Mouse (Mus musculus) kidney, adult 9 months (tissue): ENCODE results near the gene Med24.

Experiments used
- DNase-seq: peaks from one replicate; pipeline ENCODE4 v3.0.0; 2022

Gene Med24

DNA sequence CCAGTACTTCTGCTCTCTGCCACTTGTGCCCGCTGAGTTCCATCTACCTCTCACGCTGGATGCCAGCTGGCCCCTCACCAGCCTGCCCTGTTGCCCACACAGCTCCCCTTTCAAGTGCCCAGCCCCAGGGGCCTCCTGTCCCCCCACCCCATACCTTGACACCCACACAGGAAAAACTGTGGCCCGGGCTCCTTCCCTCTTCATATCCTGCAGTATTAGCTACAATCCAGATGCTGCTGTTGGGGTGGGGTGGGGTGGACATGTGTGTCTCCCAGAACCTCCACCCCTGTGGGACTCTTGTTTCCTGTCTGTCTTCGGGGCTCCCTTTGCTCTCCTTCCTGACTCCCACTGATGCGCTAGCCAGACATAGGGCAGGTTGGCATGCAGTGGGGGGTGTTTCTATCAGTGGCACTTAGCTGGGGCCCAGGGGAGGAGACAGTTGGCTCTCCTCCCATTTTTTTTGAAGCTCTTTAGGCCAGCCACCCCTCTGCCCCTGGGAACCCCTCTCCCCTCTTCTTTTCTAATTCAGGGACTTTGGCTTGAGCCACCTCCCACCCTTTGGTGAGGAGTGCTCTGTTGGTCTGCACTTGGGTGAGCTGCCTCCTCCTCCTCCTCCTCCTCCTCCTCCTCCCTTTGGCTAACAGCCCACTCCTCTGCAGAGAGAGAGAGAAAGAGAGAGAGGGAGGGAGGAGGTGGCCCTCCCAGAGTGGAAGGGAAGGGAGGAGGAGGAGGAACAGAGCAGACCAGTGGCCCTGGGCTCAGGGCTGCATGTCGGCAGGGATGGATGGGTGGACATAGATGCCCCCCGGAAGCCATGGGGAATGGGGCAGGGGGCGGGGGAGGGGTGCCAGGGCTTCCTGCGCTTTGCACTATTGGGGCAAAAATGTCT, 36.4 kb upstream of the Med24 start:
- DNase-seq: peak; percentile 41

DNA sequence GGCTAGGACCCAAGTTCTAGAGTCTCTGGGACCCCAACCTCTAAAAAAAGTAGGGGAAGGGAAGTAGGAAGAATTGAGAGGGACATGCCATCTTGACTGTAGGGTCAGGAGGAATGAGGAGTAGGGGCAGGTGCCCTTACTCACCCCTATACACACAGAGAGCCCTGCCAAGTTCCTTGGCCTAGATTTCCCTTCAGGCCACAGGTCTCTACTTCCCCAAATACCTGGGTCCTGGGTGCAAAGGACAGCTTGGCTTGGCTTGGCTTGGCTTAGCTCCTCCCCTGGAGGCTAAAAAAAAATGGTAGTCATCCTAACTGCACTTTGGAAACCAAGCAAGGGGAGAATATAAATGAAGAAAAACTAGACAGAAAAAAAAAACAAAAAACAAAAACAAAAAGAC, 35.5 kb upstream of the Med24 start:
- no peak for DNase-seq

DNA sequence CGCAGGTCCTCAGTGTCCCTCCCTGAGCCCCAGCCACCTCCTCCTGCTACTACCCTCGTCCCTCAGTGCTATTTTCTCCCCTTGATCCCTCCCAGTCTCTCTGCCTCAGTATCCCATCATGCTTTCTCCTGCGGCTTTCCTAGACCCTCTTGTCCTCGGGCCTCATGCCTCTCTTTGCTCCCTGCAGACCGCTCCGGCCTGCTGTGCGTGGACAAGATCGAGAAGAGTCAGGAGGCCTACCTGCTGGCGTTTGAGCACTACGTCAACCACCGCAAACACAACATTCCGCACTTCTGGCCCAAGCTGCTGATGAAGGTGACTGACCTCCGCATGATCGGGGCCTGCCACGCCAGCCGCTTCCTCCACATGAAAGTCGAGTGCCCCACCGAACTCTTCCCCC, 34.9 kb upstream of the Med24 start:
- DNase-seq: no peak

DNA sequence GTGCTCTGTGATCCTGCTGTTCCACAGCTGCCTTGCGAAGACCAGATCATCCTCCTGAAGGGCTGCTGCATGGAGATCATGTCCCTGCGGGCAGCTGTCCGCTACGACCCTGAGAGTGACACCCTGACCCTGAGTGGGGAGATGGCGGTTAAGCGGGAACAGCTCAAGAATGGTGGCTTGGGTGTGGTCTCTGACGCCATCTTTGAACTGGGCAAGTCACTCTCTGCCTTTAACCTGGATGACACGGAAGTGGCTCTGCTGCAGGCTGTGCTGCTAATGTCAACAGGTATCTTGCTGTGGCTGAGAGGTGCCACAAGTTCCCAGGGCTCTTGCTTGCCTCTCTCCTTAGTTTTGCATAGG, 34.2 kb upstream of the Med24 start:
- no peak for DNase-seq

DNA sequence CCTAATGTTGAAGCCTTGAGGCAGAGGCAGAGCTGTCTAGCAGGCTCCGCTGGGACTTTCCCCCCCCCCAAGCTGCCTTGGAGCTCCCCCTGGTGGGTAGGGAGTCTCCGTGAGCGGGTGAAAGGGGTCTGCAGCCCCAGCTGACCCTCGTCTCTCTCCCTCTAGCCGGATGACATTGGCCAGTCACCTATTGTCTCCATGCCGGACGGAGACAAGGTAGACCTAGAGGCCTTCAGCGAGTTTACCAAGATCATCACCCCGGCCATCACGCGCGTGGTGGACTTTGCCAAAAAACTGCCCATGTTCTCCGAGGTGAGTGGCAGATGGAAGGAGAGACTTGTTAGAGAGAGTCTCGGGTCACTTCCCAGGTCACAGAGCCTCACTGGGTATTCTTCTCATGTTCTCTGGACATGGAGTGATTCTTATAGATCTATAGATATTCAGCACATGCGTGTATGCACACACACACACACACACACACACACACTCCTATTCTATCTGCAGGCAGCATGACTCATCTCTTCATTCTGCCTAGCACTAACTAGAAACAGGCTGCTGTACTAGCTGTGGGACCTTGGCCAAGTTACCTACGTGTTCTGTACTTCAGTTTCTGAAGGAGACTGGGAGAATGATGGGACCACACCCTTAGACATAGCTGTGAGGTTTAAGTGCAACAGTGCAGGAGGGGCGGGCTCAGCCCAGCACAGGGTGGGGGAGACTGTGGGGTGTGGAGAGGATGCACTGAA, 33.7 kb upstream of the Med24 start:
- peak; percentile 61 for DNase-seq

DNA sequence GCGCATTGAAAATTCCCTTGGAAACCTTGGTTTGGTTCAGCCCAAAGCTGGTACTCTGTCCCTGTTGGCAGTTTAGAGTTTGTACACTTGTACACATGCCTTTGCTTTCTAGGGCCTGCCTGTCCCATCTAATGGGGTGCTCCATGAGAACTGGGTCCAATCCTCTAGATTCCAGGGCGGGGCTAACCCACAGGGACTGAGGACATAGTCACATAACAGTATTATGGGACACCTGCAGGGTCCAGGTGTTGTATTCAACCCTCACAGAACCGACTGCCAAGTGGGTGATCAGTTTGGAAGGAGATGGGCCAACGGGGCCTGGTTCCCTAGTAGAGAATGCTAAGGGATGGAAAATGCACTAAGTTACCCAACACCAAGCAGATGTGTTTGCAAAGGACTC, 32.7 kb upstream of the Med24 start:
- DNase-seq: no peak

DNA sequence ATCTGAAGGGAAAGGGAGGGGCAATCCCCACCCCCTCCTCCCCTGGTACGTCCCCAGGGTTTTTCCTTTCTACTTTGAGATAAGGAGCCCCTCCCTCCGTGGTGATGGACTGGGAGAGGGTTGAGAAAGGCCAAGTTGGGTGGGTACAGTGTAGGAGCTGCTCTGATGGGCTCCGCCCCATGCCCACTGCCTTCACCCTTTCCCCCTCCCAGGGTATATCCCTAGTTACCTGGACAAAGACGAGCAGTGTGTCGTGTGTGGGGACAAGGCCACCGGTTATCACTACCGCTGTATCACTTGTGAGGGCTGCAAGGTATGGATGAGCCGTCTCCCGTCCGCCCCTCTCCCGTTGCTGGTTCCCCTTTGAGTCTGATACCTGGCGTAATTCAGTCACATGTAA, 27.5 kb upstream of the Med24 start:
- no peak for DNase-seq

DNA sequence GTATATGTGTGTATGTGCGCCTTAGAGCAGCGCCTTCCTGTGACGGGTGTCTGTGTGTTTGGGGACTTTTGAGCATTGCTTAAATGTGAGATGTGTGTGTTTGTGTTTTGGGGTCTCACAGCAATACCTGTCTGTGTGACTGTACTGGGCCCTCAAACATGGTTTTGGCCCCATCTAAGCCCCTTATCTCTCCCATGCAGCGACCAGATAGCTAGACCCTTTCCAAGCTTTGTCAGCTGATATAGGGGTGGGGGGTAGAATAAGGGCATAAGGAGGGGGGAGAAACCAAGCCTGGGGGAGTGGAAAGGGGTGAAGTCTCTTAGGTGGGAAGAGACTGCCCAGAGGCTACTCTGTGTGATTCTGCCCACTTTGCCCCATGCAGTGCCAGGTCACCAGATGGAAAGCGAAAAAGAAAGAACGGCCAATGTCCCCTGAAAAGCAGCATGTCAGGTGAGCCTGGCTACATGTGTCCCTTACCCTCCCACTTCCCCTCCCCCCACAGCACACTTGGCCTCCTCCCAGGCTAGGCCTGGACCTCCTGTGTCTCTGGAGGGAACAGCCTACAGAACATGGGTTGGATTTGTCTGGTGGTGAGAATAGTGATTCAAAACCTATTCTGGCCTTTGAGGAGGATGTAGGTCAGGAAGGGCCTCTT, 26.6 kb upstream of the Med24 start:
- DNase-seq: no peak

DNA sequence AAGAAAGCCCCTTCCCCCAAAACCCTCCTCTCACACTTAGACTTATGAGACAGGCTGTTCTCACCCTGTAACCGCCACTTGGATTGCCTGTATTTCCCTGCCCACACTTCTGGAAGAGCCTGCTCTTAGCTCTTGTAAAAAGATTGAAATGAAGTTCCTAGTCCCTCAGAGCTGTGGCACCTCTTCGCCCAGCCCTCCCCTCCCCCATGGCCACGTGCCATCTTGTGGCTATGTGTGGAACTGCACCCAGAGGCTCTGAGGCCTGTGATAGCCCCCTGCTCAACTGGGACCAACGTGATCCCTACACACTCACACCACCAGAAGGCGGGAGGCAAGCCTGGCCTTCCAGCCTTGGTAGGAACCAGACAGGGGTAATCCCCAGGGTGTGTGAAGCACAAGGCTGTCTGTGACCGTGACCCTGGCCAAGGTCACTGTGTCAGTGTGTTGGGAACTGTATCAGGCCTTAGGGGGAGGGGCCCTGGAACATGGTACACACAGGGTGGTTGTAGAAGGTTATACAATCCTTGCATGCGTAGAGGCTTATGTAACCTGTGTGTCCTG, 25.5 kb upstream of the Med24 start:
- peak; percentile 80 for DNase-seq

DNA sequence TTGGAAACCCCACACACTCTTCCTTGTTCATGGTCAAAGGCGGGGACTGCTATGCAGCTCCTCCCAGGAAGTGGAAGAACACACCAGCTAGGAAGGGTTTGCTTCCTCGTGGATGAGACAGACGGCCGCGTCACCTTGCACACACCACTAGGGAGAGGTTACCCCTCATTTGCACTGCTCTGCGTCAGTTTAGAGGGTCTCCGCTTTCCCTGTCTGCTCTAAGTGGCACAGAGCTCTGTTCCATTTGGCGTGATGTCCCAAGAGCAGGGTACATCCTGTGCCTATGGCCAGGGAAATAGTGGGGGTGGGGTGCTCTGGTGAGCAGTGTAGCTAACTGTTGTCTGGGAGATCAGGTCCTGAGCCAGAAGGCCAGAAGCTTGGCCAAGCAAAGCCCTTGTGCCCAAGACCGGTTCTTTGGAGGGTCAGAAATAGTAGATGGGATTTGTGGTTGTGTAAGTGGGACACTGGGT, 25.0 kb upstream of the Med24 start:
- no peak for DNase-seq

DNA sequence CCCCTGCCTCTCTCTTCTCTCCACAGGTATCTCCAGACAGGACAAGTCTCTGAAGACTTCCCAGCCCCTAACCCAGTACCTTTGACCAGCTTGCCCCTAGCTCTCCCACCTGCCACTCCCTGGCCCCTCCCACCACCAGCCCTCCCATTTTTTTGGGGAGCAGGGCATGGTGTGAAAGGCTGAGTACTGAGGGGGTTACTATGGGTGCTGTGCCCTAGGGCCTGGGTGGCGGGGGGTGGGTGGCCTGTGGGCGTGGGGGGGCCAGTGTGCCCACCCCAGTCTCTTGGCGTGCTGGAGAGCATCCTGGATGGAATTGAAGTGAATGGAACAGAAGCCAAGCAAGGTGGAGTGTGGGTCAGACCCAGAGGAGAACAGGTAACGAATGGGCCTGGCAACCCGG, 24.0 kb upstream of the Med24 start:
- no peak for DNase-seq

DNA sequence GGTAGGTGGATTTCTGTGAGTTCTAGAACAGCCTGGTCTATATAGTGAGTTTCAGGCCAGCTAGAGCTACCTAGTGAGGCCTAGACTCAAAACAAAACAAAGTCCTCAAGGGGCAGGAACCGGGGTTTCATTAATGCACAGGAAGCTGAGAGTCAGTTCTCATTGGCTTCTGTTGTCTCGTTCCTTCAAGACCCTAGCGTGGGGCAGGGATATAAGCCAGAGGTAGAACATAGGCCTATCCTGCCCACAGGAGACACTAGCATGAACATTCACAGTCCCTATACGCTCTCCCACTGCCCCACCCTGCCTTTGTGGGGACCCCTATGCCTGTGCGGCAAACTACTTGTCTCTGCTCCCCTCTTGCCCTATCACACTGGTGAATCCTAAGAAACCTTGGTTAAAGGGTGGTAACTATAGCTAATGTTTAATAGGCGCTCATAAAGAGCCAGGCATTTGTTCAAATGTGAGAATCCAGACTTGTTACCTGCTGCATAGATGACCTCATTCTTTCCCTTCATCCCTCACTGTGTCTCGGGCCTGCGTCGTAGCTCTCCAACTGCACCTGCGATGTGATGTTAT, 23.4 kb upstream of the Med24 start:
- peak; percentile 61 for DNase-seq

DNA sequence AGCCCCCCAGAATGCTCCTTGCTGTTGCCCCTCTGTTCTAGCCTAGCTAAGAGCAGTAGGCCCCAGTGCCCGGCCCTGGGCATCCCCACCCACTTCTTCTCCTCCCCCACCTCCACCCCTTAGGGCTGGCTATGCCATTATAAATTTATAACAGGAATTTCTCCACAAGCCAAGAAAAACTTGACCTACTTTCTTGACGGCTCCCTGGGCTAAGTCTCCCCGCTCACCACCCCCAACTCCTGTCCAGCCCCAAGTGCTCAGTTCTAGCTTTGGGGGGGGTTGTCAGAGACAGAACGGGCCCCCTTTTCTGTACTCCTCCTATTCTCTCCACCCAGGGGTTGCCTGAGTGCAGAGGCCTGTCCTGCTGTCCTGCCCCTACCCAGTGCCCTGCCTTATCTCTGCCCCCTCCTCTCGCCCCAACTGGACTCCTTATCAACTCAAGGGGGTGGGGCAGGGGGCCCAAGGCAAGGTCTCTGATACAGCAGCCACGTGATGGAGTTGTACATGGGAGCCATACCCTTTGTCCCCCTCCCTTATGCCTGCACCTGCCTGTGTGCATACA, 22.1 kb upstream of the Med24 start:
- DNase-seq: peak; percentile 69

DNA sequence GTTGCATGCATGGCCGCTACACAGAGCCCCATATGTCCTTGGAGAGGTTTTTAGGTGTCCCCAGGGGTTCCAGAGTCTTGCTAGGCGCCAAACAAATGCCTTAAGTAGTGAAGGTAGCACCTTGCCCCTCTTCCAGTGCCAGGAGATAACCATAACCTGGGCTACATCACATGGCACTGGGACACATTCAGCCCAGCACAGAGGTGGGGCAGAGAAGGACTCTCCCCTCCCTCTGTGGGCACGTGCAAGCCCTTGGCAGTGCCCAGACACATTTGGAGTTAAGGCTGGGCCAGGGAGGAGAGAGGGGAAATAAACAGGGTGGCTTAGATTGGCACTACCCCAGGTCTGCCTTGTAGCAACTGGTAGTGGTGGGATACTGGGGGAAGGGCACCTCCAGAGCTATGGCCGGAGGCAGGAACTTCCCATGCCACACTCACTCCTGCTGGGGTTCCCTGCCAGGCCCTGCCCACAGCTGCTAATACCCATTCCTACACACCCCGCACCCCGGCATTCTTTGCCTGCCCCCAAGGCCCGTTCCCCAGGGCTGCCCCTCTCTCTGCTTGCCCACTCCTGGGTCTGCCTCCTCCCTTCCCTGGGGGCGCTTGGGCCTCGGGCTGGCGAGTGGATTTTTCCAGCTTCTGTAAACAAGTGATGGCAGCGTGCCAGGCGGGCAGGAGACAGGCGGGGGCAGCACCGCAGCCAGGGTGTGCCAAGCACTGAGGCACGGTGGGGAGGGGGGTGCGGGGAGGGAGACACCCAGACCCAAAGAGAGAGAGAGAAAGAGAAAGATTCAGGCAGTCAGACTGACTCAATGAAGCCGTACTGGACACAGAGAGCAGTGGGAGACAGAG, 21.3 kb upstream of the Med24 start:
- peak; percentile 81 for DNase-seq

DNA sequence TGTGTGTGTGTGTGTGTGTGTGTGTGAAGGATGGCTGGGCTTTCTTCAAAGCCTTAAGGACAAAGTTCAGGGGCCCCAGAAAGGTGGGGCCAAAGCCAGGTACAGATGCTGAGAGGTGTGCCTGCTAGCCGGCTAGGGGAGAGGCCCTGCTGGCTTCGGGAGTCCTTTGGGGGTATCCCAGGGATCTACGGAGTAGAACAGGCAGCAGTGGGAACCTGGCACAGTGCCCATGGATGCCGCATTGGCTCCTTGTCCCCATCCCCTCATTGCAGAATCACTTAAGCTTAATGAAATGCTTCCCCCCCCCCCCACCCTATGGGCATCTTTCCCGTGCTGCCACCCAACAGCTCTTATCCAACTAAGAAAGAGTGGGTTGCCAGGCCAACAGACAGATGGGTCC, 20.5 kb upstream of the Med24 start:
- peak; percentile 26 for DNase-seq

DNA sequence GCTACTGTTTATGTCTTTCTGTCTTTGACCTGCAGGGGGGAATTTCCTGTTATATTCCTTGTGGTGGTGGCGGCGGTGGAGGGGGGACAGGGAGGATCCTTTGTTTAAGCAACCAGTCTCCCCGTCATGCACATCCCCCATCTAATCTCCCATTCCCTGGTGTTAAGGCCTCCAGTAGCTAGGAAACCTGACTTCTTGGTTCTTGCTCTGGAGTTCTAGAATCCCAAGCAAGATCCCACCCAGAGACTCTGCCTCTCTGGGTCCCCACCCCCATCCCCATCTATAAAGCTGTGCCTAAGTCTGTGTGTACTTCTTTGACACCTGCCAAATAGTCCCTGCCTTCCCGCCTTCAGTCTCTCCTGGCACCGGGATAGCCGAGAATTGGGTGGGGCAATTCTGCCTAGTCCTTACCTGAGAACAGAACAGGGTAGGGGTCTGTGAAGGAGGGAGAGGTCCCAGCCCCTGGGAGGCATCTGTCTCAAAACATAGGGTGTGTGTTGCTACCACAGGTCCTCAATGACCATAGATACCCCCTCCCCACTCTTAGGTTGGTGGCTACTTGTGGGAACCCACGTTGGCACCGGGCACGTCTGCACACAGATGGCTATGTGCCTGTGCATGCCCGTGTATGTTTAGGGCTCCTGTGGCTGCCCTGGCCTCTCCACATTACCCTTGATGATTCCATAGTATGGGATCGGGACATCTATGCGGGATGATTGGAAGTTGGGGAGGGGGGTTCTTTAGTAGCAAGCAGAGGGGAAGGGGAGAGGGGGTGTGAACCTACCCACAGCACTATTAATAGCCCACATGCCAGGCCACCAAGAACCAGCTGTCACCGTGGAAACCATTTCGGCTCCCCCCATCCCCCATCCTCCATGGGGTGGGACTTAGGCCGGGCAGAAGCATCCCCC, 19.5 kb upstream of the Med24 start:
- peak; percentile 42 for DNase-seq

DNA sequence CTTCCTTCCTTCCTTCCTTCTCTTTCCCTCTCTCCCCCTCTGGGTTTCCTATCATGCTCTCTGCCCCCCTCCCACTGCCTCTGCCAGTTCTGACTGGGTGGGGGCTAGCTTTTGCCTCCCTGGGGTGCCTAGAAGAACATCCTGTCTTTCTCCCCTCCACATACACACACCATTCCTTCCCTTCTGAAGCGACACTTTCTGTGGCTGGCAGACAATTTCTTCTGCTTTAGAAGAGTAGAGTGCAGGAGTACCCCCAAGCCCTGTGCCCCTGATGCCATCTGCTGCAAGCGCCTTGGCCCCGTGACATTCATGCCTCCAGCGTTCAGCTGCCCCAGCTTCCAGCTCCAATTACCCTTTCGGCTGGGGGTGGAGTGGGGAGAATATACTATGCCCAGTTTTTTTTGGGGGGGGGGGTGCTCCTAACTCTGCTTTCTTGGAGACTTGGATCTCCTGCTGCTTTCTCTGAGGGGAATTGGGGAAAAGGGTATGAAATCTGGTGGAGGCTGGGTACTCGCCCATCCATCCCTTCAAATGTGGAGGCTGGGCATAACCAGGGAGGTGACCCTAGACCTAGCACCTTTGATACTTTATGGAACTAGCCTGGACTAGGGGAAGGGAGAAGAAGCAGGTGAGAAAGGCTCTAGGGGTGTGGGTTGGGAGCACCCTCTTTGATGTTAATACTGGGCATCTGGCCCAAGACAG, 18.7 kb upstream of the Med24 start:
- peak; percentile 34 for DNase-seq

DNA sequence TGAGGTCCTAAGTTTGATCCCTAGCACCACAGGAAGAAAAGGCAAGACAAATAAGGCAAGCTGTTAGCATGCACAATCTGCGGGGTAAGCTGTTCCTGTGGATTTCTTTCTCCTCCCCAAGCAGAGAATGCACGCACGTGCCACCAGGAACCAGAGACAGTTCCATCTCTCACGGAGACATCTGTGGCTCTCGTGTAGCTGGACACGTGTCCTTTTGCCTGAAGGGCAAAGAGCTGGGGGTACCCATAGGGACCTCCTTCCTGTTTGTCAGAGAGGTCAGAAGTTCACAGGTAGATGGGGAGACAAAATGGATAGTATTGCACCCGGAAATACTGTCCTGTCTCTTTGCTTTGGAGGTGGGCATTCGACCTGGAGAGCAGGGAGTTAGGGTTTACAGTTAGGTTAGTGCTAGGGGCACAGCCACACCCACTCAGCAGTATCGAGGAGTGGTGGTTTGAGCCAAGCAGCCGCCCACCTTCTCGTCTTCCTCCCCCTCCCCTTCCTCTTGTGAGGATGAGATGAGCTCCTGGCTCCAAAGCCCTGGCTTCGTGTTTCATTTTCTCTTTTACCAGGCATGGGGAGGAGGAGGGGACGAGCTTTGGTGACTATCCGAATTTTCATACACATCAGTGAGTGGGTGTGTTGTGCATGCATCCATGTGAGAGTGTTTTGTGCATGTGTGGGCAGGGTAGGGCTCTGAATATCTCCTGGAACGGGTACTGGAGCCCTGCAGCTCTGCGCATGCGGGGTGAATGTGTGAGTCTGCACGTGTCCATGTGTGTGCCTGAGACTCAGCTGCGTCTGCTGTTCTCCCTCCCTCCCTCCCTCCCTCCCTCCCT, 17.8 kb upstream of the Med24 start:
- DNase-seq: peak; percentile 90
